Mouse (Mus musculus) stomach, embryonic 14.5 days (tissue): Measurements from ENCODE around the gene Lsm2. TPM values are rescaled to one million over a fixed set of nuclear protein-coding genes. Genes with fewer than 3 reads are reported as not detected.
"Not testable (repeated sequence)": the region's sequence is repeated elsewhere in the genome, so short reads cannot be mapped to it uniquely, and the experiment has no call there.

ENCODE experiments used
- ATAC-seq: fragments of 200-750 bp; cut with Nextera tagmentation; 2 replicates; pipeline ENCODE4 v1.8.0; 2017; ENCODE audit warnings: low read depth, moderate TSS enrichment; ENCODE audit not compliant: insufficient number of reproducible peaks, insufficient read depth, low FRiP score
- H3K27ac ChIP-seq: fragments of 300-500 bp; sonication (generic); 2 replicates; pipeline ENCODE4 v1.5.1; 2014; ENCODE audit warnings: mild to moderate bottlenecking, low read length, moderate library complexity, mixed read lengths
- H3K27me3 ChIP-seq: fragments of 300-500 bp; sonication (generic); 2 replicates; pipeline ENCODE4 v1.6.1; 2014; ENCODE audit warnings: low read length, control low read depth, mixed read lengths; ENCODE audit not compliant: control insufficient read depth, insufficient read depth
- H3K36me3 ChIP-seq: fragments of 300-500 bp; sonication (generic); 2 replicates; pipeline ENCODE4 v1.6.1; 2014; ENCODE audit warnings: mild to moderate bottlenecking, control low read depth, low read length, moderate library complexity, mixed read lengths; ENCODE audit not compliant: control insufficient read depth, insufficient read depth
- H3K4me1 ChIP-seq: fragments of 300-500 bp; sonication (generic); 2 replicates; pipeline ENCODE4 v1.6.1; 2014; ENCODE audit warnings: low read length, control low read depth, mixed read lengths; ENCODE audit not compliant: control insufficient read depth, insufficient read depth
- H3K4me2 ChIP-seq: fragments of 300-500 bp; sonication (generic); replicated peaks from 2 replicates; pipeline ENCODE4 v1.6.1; 2014; ENCODE audit warnings: low read depth, low read length, control low read depth
- H3K4me3 ChIP-seq: fragments of 300-500 bp; sonication (generic); 2 replicates; pipeline ENCODE4 v1.5.1; 2014; ENCODE audit warnings: low read depth, low read length, control low read depth
- H3K9ac ChIP-seq: fragments of 300-500 bp; sonication (generic); replicated peaks from 2 replicates; pipeline ENCODE4 v1.6.1; 2014; ENCODE audit warnings: low read depth, mild to moderate bottlenecking, control low read depth, low read length, moderate library complexity, mixed read lengths
- H3K9me3 ChIP-seq: fragments of 300-500 bp; sonication (generic); 2 replicates; pipeline ENCODE4 v1.6.1; 2016; ENCODE audit warnings: low read depth, low read length, control low read depth; ENCODE audit not compliant: control insufficient read depth
- WGBS: fragments of 180-500 bp; shearing (Covaris S2); extraction: QIAGEN DNeasy Blood & Tissue Kit; methylation state at CpG from one replicate; pipeline ENCODE4 v1.1.7; 2014; 5-methylcytosine and 5-hydroxymethylcytosine counted together
- polyA plus RNA-seq: library from polyadenylated mRNA; unstranded; fragments of >200 nt; fragmentation: Nextera tagmentation; extraction: Ambion mirVana; gene quantifications from 2 replicates; pipeline ENCODE4 v1.2.1, GENCODE M21; 2014

The Lsm2 gene
- polyA plus RNA-seq, 1 experiment from 2014 or later = 205 TPM

DNA sequence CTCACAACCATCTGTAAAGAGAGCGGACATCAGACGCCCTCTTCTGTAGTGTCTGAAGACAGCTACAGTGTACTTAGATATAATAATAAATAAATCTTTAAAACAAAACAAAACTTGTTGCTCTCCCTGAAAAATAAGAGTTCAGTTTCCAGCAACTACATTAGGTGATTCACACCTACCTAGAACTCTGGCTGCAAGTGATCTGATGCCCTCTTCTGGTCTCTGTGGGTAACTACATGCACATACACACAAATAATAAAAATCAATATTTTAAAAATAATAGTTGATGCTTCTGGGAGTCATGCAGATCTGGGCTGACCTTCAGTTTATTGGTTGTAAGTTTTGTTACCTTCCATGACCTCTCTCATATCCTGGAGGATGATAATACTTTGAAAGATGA, 2.6 kb downstream of the Lsm2 start:
- 66% methylated on average over 2 of the region's 2 CpGs for WGBS
- H3K9ac ChIP-seq = no peak overlapping the region
- H3K27ac ChIP-seq = no peak overlapping the region
- H3K4me3 ChIP-seq = no peak overlapping the region
- no peak for ATAC-seq
- H3K27me3 ChIP-seq = no peaks in the 10 kb centered on the region
- H3K4me1 ChIP-seq = peaks cover 10% of the 10 kb centered on the region; the same call in 1 of the 2 replicates
- no peak overlapping the region for H3K4me2 ChIP-seq
- peaks cover 21% of the 10 kb centered on the region for H3K36me3 ChIP-seq
- no peaks in the 10 kb centered on the region for H3K9me3 ChIP-seq

DNA sequence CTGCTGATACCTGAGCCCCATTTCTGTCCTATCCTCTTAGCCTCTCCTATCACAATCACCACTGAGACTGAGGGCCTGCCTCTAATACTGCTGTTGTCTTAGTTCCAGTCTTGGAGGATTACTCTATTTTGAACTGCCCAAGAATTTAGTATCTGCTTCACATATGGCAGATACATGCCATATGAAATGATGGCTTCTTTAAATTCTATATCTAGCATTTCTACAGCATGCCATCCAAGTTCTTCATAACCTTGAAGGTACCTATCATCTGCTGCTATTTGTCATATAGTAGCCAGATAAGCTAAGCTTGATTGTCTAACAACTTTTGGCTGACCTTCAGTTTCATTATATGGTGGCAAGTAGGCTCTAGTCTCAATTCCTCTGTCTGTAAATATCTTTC, 13.1 kb downstream of the Lsm2 start:
- H3K27ac ChIP-seq = no peak overlapping the region
- H3K36me3 ChIP-seq = peaks cover 20% of the 10 kb centered on the region
- ATAC-seq = no peak
- H3K4me1 ChIP-seq = peaks cover 6% of the 10 kb centered on the region; the same call in 1 of the 2 replicates
- H3K27me3 ChIP-seq = no peaks in the 10 kb centered on the region
- no peak overlapping the region for H3K4me3 ChIP-seq
- H3K9me3 ChIP-seq = no peaks in the 10 kb centered on the region
- H3K9ac ChIP-seq = no peak overlapping the region
- no peak overlapping the region for H3K4me2 ChIP-seq

DNA sequence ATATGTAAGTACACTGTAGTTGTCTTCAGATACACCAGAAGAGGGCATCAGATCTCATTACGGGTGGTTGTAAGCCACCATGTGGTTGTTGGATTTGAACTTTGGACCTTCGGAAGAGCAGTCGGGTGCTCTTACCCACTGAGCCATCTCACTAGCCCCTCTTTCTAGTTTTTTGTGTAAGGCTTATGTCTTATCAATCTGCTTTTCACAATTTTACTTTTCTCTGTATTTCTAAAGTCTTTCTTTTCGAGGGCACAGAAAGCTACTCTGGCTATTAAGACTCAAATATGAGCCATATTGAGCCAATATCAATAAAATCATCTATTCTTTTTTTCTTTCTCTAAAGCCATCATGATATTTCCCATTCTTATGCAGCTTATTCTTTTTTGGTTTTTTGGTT, 13.5 kb downstream of the Lsm2 start:
- ATAC-seq, H3K9me3 ChIP-seq, H3K27me3 ChIP-seq, H3K9ac ChIP-seq, H3K4me3 ChIP-seq, H3K4me2 ChIP-seq, H3K4me1 ChIP-seq, H3K27ac ChIP-seq: not testable (repeated sequence)
- 91% methylated on average over 4 of the region's 4 CpGs for WGBS
- peaks cover 19% of the 10 kb centered on the region for H3K36me3 ChIP-seq

DNA sequence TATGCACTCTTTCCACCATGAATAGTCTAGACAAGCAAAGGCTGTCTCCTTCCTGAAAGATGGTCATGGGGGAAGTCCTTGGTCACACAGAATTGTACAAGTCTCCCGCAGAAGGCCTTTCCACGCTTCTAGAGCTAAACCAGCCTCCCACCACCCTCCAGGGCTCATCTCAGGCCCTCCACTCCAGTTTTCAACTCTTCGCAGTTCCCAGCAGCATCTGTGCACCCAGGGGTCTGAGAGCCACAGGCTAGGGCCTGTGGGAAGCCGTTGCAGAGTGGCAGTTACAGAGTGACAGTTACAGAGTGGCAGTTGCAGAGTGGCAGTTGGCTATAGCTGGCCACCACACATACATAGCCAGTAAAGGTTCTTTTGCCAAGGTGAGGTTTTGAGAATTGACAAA, 14.3 kb downstream of the Lsm2 start:
- not testable (repeated sequence) for H3K9me3 ChIP-seq, H3K27me3 ChIP-seq, H3K4me3 ChIP-seq, H3K27ac ChIP-seq, H3K9ac ChIP-seq, H3K4me1 ChIP-seq, H3K4me2 ChIP-seq, ATAC-seq
- peaks cover 14% of the 10 kb centered on the region for H3K36me3 ChIP-seq
- whole genome bisulfite sequencing = 92% methylated on average over 4 of the region's 4 CpGs

DNA sequence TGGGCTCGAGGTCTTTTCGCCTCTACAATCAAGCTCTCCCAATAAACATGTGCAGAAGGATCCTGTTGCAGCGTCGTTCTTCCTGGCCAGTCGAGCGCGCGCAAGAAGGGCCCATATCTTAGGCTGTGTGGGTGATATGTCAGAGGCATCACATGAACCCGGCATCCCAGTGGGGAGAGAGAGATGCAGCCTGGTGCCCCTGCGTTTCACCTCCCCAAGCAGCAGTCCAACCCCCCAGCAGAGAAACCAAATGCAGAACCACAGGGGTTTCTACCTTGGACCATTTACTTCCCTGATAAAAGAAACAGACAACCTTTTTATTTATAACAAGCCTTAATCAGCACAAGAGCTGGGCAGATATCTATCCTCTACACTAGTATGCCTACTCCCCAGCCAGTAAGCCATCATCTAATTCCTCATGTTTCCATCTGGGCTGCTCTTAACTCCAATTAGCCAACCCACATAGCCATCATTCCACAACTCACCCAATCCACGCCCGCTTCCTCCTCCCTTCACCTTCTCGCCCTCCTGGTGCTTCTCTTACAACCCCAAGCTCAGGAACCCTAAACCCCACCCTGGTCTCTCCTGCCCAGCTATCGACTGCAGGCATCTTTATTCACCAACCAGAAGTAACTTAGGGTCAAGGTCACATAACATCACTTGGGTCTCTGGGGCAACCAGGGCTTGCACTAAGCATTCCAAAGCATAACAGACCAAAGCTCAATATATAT, 14.9 kb downstream of the Lsm2 start:
- no peak overlapping the region for H3K9ac ChIP-seq
- H3K36me3 ChIP-seq = peaks cover 14% of the 10 kb centered on the region; the same call in 1 of the 2 replicates
- whole genome bisulfite sequencing = 88% methylated on average over 12 of the region's 14 CpGs
- no peak overlapping the region for H3K4me2 ChIP-seq
- no peaks in the 10 kb centered on the region for H3K27me3 ChIP-seq
- H3K4me1 ChIP-seq = peaks cover 7% of the 10 kb centered on the region; the same call in 1 of the 2 replicates
- ATAC-seq = no peak
- no peaks in the 10 kb centered on the region for H3K9me3 ChIP-seq
- no peak overlapping the region for H3K27ac ChIP-seq
- H3K4me3 ChIP-seq = no peak overlapping the region

DNA sequence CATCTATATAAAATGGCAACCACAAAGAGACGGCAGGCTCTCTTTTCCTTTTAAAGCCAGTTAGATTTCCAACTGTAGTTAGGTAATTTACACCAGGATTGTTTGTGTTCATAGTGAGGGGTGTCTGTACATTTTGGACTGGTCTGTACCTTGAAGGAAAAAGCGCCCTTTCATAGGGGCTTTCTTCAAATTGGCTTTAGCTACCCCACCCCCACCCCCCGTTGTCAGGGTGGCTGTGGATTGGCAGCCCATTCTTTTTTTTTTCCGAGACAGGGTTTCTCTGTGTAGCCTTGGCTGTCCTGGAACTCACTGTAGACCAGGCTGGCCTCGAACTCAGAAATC, 15.5 kb downstream of the Lsm2 start:
- H3K9ac ChIP-seq = no peak overlapping the region
- H3K36me3 ChIP-seq = peaks cover 14% of the 10 kb centered on the region; the same call in 1 of the 2 replicates
- WGBS = 80% methylated on average over 5 of the region's 5 CpGs
- no peak overlapping the region for H3K4me2 ChIP-seq
- H3K27me3 ChIP-seq = no peaks in the 10 kb centered on the region
- ATAC-seq = no peak
- H3K4me3 ChIP-seq = no peak overlapping the region
- no peaks in the 10 kb centered on the region for H3K9me3 ChIP-seq
- peaks cover 7% of the 10 kb centered on the region; the same call in 1 of the 2 replicates for H3K4me1 ChIP-seq
- no peak overlapping the region for H3K27ac ChIP-seq

DNA sequence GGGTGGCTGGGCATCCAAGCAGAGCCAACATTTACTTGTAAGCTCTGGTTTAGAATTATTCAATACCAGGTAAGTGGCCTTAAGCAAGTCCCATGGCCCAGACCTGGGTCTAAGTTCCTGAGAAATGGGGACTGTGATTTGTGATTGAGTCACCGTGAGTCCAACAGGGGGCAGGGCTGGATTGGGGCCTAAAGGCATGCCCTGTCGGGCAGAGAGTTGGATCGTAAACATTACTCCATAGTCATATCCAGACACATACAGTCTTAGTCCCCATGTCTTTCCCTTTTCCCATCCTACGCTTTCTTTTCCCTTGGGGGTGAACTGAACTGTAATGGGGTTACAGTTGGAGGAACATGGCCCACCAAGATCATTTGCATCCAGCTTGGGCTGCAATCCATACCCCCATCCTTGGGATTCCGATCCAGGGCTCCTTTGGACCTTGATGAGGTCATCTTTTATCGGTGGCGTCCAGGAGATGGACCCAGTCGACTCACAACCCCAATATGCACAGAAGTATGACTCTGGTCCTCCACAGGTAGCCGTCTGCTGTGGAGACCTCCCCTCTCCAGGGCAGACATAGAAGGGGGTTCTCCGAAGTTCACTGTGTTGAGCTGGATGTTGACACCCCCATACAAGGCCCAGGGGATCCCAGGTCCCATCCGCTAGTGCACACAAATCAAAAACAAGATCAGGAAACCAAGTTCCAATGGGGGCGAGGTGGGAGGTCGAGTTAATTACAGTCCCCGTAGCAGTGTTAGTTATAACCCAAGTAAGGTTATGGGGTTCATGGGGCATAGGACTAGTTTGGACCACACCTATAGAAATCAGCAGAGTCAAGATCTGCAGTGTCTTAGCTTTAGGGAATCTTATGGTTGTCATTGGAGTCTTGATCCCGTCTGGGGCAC, 17.1 kb downstream of the Lsm2 start:
- peaks cover 22% of the 10 kb centered on the region for H3K4me1 ChIP-seq
- WGBS = 92% methylated on average over 15 of the region's 15 CpGs
- H3K36me3 ChIP-seq = peaks cover 14% of the 10 kb centered on the region; the same call in 1 of the 2 replicates
- no peak overlapping the region for H3K27ac ChIP-seq
- H3K9me3 ChIP-seq = no peaks in the 10 kb centered on the region
- H3K4me2 ChIP-seq = peak overlapping the region; percentile 44; the same call in 1 of the 2 replicates
- no peak for ATAC-seq
- H3K9ac ChIP-seq = no peak overlapping the region
- peak overlapping the region; percentile 28; the same call in 1 of the 2 replicates for H3K4me3 ChIP-seq
- H3K27me3 ChIP-seq = no peaks in the 10 kb centered on the region

DNA sequence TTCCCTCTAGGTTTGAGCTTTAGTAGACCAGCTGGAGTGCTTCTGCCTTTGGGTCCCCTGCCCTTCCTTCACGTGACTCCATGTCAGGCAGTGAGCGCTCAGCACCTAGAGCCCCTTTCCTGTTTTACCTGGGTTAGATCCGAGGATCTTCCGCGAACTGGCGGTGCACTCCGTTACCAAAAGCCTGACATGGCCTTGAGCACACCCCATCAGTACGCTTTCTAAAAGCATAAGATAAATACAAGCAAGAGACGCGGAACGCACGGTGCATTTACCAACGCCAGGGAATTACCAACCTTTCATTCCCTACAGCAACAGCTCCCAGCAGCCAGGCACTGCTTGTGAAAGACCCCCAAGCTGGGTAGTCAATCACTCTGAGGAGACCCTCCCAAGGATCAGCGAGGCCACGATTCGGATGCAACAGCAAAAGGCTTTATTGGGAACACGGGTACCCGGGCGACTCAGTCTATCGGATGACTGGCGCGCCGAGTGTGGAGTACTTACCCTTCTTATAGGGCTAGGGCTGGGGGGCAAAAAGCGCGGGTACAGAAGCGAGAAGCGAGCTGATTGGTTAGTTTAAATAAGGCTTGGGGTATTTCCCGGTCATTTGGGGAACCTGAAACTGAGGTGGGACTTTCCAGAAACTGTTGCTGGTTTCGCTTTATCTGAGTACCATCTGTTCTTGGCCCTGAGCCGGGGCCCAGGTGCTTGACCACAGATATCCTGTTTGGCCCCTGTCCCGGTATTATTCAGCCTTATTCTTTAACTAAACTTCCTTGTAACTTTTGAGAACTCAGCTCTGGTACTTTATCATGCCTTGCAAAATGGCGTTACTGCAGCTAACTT, 18.4 kb downstream of the Lsm2 start:
- Histone ChIP-seq H3K36me3 (peaks cover 25% of the 10 kb centered on the region), H3K4me3 (peak overlapping the region; percentile 91), H3K4me1 (peaks cover 22% of the 10 kb centered on the region), H3K9ac (peak overlapping the region; percentile 93), H3K27ac (peak overlapping the region; percentile 98), H3K4me2 (peak overlapping the region; percentile 97)
- not testable (repeated sequence) for H3K27me3 ChIP-seq, H3K9me3 ChIP-seq, ATAC-seq
- 15% methylated on average over 29 of the region's 32 CpGs for WGBS
